Mouse (Mus musculus) G1E (cell line): Measurements from ENCODE around the gene Ppp2r5e.

Experiments used
- CTCF ChIP-seq: IDR thresholded peaks from 2 replicates; pipeline ENCODE4 v1.5.1; 2012; ENCODE audit warnings: low read depth, low read length, inconsistent platforms, mixed read lengths
- GATA1 ChIP-seq: IDR thresholded peaks from 2 replicates; pipeline ENCODE4 v1.6.1; 2012; ENCODE audit warnings: borderline replicate concordance, low read length, inconsistent platforms, mixed read lengths

- TF ChIP-seq GATA1 (no peak), CTCF (no peak)
Observed at GRCm38 (mm10) chr12:75543346-75543745, 52.7 kb downstream of the Ppp2r5e start.
